Mouse (Mus musculus): ENCODE measurements at regions not wholly inside any gene's neighbourhood (a gene's known extent, or its start where the extent isn't known, plus 50 kb on each side); places are given as distances from the start of the nearest gene placed in this dataset.

DNA sequence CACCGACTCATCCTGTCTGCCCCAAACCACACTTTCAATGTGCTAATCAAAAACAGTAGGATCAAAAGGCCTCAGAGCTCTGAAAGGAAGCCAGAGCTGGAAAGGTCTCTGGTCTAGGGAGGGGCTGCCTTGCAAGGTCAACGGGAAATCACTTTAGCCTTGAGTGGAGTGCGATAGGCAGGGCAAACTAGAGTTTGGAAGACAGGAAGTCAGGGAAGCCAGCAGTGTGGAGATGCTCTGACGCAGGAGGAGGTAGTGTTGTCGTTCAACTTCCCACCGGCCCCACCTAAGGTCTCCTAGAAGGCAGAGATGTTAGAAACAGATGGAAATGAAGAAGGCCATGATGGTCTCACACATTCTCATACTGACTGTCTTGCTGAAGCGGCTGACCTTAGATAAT lies 52.0 kb upstream of the Trp53i11 start:
- DNase-seq (ENCODE audit: low spot score in 2 of 2): no peak

GRCm38 (mm10) chr2:93133301-93133971 lies 53.9 kb upstream of the Trp53i11 start:
- no peak for DNase-seq (ENCODE audit: low spot score in 2 of 2)

GRCm38 (mm10) chr2:93131825-93132623 lies 55.3 kb upstream of the Trp53i11 start:
- DNase-seq (ENCODE audit: low spot score in 2 of 2): peak; percentile 57 to 74

DNA sequence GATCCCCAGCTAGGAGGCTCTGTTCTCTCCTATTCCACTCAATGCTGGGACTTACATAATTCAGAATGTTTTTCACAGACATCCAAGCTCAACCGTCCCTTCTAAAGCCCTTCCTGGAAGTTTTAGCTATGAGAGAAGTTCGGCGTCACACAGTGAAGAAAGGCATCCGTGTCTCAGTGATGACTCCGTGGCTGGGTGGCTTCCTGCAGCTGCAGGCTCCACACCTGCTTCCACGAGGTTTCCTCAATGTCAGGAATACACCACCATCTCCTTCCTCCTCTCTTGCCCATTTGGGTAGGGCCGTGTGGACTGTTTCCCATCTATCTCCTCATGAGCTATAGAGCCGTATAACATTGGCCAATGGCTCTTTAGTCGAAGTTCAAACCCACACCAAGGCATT lies 56.1 kb upstream of the Trp53i11 start:
- no peak for DNase-seq (ENCODE audit: low spot score in 2 of 2)

DNA sequence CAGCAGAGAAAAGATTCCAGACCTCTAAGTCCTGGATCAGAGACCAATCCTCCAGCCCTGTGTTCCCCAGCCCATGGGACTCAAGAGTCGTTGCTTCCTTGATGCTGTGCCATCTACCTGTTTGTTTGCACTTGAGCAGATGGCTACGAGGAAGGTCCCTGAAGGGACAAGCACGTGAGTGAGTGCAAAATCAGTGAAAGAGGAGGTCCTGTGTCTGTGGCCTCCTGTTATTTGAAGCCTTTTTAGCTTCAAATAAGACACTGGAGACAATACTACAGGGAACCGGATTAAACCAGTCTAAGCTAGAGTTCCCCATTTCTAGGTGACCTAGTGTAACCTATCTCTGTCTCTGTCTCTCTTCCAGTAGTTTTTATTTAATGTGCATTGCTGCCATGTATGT lies 58.2 kb upstream of the Trp53i11 start:
- no peak for DNase-seq (ENCODE audit: low spot score in 2 of 2)

DNA sequence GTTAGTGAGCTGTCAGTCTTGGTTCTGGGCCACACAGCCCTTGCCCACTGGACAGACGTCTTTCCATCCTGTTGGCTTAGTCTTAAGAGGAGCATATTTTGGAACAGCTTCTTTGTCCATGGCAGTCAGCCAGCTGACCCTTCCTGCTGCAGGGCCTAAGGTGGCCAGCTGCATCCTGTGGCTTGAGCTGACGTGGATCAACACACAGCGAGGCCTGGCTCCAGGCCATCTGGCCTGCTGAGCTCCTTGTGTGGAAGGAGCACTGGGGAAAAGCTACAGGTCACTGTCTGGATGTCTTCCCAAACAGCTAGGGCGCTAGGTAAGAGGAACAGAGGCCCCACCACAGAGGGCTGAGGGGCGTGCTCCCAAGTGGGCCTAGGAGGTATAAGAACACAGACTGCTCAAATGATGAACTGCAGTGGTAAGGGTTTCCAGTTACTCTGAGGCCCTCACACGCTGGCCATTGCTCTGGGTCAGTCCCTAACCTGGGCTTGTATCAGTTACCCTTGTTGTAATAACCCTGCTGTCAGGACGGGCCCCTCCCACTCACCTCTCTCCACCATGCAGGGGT lies 60.7 kb upstream of the Trp53i11 start:
- DNase-seq (ENCODE audit: low spot score in 2 of 2): peak in 1 of 2 experiments; percentile 66

- DNase-seq (ENCODE audit: low spot score in 2 of 2): no peak
Observed at GRCm38 (mm10) chr2:93126112-93126511, 61.2 kb upstream of the Trp53i11 start.

GRCm38 (mm10) chr2:93124866-93125467 lies 62.4 kb upstream of the Trp53i11 start:
- no peak for DNase-seq (ENCODE audit: low spot score in 2 of 2)

DNA sequence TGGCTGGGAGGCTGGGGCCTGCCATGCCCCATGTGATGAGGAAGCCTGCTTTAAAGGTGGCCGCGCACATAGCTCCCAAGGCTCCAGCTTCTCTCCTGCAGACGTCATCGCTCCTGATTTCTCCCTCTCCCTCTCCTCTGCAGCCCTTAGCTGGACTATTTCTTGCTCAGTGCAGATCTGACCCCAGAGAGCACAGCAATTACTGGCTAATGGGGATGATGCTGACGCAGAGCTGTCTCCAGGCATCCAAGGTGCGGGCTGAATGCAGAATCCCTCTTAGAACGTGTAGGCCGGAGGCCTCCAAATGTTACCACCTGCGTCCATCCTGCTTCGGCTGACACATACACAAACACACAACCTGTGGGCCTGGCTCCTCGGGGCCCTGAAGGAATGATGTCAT lies 63.5 kb upstream of the Trp53i11 start:
- no peak for DNase-seq (ENCODE audit: low spot score in 2 of 2)

- no peak for DNase-seq (ENCODE audit: low spot score in 2 of 2)
Observed at GRCm38 (mm10) chr2:93120386-93120785, 67.0 kb upstream of the Trp53i11 start.

DNA sequence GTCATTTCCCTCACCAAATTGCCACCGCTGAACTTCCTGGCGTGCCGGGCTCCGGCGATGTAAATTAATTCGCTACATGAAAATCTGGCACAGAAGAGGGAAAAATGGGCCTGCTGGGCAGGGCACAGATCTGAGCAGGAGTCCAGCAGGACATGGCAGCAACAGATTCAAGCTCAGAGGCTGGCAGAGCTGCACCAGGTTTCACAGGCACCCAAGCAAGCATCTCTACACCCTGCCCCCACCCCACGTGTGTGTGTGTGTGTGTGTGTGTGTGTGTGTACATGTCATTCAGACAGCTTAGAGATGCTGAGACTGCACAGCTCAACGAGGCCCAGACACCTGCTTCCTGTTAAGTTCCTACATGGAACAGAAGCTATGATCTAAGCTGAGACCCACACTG lies 68.3 kb upstream of the Trp53i11 start:
- DNase-seq (ENCODE audit: low spot score in 2 of 2): no peak

DNA sequence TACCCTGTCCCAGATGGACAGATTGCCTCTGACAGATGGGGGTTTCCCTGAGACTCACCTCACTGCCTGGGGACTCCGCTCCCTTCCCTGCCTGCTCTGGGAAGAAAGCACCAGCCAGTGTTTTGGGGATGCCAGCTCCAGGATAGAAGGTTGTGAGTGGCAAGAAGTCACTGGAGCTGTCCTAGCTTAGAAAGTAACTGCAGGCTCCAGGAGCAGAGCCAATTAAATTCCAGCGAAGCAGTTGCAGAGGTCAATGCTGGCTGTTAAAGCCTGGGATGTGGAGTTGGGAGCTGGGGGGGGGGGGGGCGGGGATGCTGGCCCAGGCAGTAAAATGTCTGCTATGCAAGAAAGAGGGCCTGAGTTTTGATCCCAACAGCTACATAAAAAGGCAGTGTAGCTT lies 69.3 kb upstream of the Prdm11 start:
- DNase-seq (ENCODE audit: low spot score in 2 of 2): no peak

DNA sequence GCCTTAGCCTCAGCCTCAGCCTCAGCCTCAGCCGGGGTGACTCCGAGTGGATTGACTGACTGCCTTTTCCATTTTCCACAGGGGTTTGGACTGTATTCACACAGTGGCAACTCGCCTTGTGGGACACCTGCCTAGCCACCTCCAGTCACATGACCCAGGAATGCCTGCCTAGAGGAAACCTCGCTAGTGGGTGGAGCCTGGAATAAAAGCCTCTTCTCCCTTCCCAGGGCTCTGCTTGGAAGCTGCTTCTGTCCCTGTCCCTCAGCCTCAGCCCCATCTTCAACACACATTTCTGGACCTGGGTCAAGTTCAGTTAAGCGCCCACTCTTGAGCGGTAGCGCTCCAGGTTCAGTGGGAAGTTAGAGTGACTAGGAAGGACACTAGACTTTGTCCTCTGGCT lies 68.0 kb upstream of the Prdm11 start:
- DNase-seq (ENCODE audit: low spot score in 2 of 2): no peak

DNA sequence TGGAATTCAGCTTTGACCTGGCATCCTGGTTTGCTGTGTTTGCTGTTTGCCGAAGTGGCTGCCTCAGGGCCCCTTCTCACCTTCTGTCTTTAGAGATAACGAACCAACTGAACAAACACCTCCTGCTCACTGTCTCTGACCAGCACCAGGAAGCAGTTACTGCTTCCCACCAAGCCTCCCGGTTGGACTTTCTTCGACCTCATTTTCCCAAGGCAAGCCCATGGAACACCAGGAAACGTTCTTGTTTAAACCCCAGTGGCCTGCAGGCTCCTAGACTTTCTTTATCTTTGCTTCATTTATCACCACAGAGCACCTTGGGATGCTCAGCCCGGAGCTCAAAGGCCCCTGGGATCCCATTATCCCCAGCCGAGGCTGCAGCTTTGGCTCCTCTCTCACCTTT lies 66.4 kb upstream of the Prdm11 start:
- no peak for DNase-seq (ENCODE audit: low spot score in 2 of 2)

DNA sequence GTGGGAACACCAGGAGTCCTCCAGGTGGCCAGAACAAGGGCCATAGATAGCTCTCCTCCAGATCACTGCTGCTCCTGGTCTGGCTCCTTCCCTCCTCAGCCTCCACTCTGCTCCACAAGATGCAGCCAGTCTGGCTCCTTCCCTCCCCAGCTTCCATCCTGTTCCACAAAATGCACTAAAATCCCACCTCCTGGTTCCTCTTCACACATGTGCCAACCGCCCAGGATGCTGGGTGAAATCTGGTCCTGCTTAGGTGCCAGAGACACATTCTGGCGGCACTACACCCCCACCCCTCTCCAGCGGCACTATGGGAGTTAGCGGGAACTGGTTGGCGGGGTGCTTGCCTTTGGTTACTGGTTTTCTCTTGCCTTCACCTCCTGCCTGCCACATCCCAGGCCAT lies 64.9 kb upstream of the Prdm11 start:
- no peak for DNase-seq (ENCODE audit: low spot score in 2 of 2)

GRCm38 (mm10) chr2:93106581-93106980 lies 60.6 kb upstream of the Prdm11 start:
- no peak for DNase-seq (ENCODE audit: low spot score in 2 of 2)

GRCm38 (mm10) chr2:93101991-93102390 lies 56.0 kb upstream of the Prdm11 start:
- DNase-seq (ENCODE audit: low spot score in 2 of 2): no peak

- no peak for DNase-seq (ENCODE audit: low spot score in 2 of 2)
Observed at GRCm38 (mm10) chr2:93099780-93100179, 53.8 kb upstream of the Prdm11 start.

GRCm38 (mm10) chr2:93097016-93097415 lies 51.0 kb upstream of the Prdm11 start:
- no peak for DNase-seq (ENCODE audit: low spot score in 2 of 2)

GRCm38 (mm10) chr2:93096078-93096729 lies 50.2 kb upstream of the Prdm11 start:
- no peak for DNase-seq (ENCODE audit: low spot score in 2 of 2)
